Mouse (Mus musculus): Measurements from ENCODE around the gene Hoxd3.

Gene Hoxd3

GRCm38 (mm10) chr2:74679596-74679971 lies 32.1 kb upstream of the Hoxd3 start:
- DNase-seq = no peak

DNA sequence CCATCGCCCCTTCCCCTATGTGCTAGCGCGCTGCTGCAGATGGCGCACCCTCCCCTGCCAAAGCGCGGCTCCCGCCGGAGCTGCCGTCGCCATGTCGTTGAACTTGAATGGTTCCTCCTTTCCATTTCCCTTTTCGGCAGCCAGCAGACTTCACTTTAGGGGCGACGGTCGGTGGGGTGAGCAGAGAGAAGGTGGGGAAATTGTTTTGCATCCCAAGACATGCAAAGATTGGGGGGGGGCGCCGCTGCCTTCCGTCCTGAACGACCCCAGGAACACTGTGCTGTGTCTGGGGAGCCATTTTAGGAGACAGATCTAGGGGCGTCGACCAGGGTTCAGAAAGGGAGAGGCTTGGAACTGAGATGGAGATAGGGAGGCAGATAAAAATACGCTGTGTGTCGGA lies 31.7 kb upstream of the Hoxd3 start:
- no peak for DNase-seq

DNA sequence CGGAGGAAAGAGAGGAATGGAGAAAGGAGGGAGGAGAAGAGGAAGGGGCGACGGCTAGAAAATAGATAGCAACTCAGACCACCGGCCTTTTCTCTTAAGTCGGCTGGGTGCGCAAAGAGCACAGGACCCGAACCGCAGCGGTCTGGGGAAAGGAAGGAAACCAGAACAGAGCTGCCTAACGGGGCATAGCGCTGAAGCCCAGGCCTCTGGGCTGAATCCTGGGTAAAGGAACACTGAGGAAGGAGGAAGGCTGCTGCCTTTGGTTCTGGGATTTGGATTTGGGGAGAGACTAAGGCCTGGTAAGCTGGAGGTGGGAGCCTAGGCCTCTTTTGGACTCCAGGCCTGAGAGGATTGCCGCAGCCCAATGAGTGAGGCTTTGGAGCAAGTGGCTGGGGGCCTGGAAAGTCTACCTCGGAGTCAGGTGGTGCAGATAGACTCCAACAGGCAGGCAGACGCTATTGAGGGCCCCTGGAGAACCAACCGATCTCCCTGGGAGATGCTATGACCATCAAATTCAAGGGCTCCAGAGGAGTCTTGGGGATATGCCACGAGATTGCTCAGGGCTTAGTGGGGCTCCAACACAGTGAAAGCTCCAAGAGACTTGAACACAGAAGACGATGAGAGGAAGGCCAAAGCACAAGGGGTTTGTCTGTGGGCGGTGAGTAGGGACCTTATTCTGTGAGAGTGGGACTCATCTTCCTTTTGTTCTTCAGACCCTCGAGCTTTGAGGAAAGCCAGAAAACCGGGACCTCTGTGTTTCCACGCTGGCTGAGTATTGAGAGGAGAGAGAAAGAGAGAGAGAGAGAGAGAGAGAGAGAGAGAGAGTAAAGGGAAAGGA lies 30.9 kb upstream of the Hoxd3 start:
- DNase-seq = no peak

GRCm38 (mm10) chr2:74681594-74682531 lies 29.9 kb upstream of the Hoxd3 start:
- no peak for DNase-seq

DNA sequence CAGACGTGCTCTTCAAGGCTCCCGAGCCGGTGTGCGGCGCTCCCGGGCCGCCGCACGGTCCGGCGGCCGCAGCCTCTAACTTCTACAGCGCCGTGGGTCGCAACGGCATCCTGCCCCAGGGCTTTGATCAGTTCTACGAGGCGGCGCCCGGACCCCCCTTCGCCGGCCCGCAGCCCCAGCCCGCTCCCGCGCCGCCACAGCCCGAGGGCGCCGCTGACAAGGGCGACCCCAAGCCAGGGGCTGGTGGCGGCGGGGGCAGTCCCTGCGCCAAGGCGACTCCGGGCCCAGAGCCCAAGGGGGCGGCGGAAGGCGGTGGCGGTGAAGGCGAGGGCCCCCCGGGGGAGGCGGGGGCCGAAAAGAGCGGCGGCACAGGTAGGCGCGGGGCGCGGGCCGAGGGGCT lies 28.9 kb upstream of the Hoxd3 start:
- DNase-seq = no peak

DNA sequence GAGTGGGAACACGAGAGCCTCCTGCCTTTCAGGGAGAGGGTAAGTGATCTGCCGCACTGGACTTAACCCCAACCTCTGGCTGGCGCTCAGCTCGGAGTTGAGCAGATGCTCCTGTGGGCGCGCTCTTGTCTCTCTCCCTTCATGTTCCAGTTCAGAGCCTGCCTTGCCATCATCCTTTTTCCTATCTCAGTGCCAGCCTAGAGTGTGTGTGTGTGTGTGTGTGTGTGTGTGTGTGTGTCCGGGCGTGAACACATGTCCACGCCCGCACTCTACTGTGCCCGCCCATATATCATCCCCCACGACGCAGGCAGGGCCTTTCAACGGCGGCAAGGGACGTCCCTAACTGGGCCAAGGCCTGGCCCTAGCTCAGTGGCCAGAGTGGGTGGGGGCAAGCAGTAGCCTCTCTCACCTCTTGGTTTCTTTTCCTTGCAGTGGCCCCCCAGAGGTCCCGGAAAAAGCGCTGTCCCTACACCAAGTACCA lies 28.2 kb upstream of the Hoxd3 start:
- no peak for DNase-seq

GRCm38 (mm10) chr2:74684106-74684505 lies 27.6 kb upstream of the Hoxd3 start:
- DNase-seq = no peak

GRCm38 (mm10) chr2:74685059-74685603 lies 26.6 kb upstream of the Hoxd3 start:
- no peak for DNase-seq

DNA sequence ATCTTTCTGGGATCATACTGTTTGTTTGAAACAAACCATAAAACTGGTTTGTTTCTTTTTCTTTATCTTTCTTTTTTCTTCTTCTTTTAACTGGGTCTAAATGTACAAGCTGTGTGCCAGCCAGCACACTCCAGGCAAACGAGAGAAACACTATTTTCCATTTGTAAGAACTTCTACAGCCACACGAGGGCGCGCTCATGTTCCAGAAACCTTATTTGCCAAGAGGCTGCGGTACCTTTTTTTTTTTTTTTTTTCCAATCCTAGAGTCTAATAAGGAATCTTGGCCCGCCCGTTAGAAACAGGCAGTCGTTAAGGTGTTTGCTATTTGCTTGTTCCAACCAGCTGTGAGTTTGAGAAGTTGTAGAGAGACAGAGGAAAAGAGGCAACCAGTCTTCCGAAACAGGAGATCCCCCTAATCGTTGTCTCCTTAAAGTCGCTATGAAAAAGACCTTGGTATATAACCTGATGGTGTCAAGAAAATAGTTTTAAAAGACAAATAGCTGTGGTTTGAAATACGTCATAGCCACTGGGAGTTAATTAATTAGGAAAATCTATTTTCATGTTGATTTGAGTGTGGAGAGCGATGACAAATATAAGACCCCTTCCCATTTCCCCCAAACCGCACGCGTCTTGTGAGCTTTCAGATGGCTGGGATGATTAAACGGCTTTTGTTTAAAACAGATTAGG lies 25.3 kb upstream of the Hoxd3 start:
- DNase-seq = peak; percentile 67

GRCm38 (mm10) chr2:74686988-74687697 lies 24.6 kb upstream of the Hoxd3 start:
- no peak for DNase-seq

GRCm38 (mm10) chr2:74687698-74688555 lies 23.8 kb upstream of the Hoxd3 start:
- no peak for DNase-seq

DNA sequence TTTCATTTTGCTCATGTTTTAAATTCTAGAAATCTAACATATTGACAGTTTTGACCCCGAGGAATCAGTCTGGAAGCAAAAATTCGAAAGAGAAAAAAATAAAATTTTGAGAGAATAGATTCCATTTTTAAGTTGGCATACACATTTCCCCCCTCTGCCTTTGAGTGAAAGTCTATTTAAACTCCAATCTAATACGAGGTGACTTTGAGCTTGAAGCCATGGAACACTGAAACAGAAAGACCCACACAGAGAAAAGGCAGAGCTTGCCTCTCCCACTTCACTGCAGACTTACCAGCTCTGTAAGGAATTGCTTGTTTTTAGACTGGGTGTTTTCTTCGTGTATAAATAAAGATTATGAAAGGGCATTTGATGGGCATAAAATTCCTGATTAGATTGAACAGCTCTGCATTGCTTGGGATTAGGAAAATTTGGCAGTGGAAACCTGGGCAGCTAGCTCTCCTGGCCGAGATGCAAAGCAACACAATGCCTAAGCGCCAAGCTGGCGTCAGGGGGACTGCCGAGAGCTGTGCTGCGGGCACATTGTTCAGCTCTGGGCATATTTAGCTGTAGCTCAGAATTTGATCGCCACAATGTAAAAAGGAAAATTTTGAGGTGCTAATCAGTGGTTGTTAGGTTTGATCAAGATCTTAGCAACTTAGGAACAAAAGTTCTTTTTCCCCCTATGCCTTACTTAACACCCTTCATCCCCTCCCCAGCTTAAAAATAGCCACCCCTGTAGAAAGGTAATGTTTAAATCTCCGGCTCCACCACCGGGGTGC lies 22.7 kb upstream of the Hoxd3 start:
- no peak for DNase-seq

DNA sequence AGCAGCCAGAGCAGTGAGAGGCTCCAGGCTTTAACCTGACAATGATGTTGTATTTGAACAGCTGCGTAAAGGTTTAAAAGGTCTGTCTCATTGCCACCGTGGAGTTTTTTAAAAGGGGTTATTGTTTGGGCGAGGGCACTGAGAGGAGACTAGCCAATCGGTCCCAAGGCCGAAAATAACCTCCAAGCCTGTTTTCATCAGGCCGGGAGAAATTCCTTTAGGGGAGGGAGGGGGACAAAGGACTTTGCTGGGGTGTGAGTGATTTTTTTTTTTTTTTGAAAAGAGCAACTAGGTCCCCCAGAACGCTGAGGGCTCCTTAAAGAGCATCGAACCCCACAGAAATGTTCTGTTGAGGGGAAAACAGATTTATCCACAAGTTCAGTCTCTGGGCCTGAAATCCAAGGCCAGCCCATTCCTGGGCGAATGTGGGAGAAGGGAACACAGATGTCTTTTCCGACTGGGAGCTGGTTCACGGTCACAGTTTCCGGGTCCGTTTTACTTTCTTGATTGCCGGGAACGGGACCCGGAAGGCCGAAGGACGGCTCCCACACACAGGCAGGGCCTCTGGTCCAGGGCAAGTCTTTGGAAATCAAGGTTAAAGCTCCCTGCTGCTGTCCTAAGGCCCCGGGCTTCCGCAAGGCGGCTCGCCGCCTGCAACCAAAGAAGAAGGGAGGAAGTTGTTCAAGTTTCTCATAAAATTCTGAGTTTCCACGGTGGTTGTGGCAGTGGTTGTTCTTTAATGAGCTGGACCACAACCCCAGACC lies 22.0 kb upstream of the Hoxd3 start:
- DNase-seq = no peak

DNA sequence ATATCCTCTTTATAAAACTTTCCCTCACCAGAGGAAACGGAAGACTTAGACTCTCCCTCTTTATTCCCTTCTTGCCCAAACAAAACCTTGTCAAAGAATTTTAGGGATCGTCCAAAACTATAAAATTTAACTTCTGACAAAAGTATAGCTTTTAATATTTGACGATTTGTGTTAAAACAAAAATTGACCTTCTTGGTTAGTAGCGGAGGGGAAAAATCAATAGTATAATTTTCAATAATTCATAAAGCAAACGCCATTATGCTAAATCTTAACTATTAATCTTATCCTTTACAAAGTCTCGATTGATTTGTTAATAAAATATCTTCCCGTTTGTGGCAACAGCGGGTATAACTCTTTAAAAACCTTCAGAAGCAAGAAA lies 21.4 kb upstream of the Hoxd3 start:
- no peak for DNase-seq

DNA sequence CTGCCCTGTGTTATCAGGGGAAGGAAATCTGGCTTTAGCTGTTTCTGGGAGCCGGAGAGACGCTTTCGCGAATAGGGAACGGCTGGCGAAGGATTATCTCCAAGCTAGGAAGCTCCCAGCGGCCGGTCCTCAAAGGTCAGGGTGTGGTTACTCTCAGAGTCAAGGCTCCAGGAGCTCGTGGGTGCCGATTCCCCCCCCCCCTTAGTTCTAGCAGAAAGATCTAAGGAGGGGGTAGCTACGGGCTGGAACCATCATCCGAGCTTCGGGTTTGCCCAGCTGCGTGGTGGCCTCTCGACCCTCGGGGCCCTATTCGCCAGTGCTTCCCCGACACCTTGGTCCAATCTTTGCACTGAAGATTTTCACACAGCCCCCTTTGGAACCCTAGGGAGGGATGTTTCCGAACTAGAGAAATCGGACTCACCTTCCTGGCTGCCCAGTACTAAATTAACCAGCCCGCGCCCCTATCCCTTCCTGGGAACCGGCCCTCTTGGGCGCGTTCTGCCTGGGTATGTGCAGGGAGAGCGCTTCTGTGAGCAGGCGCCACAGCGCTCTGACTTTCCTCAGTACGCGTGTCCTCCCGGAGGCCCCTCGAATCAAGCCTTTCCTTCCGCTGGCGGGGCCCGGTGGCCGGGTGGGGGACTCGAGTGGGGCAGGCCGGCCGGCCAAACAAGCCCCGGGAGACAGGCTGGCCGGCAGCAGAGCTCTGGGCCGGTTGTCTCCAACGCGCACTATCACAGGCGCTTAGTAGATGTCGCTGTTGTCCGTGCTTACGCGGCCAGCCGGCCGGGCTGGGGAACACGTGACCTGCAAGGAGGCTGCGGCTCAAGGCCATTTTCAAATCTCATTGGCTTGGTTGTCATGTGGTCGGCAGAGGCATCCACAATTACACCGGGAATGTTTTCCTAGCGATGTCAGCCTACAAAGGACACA lies 20.4 kb upstream of the Hoxd3 start, which contains the start of gene Hoxd10:
Hoxd10 (plus strand) TSS at position 903 of the 930 bp plus-strand sequence.
- peak; percentile 45 for DNase-seq

GRCm38 (mm10) chr2:74691995-74692807 lies 19.5 kb upstream of the Hoxd3 start:
- no peak for DNase-seq

DNA sequence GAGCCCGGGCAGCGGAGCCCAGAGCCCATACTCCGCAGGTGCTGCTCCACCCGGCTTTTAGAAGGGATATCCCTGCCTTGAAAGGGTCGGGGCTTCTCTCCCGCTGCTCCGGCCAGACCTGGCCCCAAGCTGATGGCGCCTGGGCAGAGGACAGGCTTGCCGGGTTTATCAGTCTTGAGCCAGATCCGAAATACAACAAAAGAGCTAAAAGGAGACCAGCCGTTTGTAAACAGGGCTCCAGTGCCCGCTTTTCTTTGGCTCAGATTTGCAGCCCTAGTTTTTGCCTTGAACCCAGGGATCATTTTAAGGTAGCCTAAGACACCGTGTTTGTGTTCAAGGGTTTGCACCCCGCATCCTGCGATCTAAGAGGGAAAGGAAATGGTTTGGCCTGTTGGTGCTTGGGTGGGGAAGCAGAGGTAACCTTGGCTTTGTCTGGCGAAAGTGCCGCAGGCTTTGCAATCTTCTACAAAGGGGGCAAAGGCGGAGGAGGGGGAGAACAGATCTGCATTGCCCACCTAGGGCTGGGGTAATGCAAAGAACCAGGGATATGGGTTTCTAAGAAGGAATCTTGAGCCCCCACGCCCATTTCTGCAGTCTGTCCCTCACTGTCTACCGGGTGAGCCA lies 18.8 kb upstream of the Hoxd3 start:
- DNase-seq = no peak

Data from lung, postnatal 10 days (tissue).